Mouse (Mus musculus) limb, embryonic 13.5 days (tissue): ENCODE results near the gene Ces2e. TPM values are rescaled to one million over a fixed set of nuclear protein-coding genes. Genes with fewer than 3 reads are reported as not detected.
"Not testable (repeated sequence)": the region's sequence is repeated elsewhere in the genome, so short reads cannot be mapped to it uniquely, and the experiment has no call there.

Experiments
- ATAC-seq: fragments of 200-750 bp; cut with Nextera tagmentation; 2 replicates; pipeline ENCODE4 v1.8.0; 2017; ENCODE audit warnings: low read depth, moderate number of reproducible peaks, moderate TSS enrichment; ENCODE audit not compliant: low FRiP score
- H3K27ac ChIP-seq: fragments of 300-500 bp; sonication (generic); 2 replicates; pipeline ENCODE4 v1.5.1; 2015; ENCODE audit warnings: inconsistent platforms, mild to moderate bottlenecking, moderate library complexity
- H3K27me3 ChIP-seq: fragments of 300-500 bp; sonication (generic); 2 replicates; pipeline ENCODE4 v1.6.1; 2015; ENCODE audit warnings: mild to moderate bottlenecking, inconsistent platforms
- H3K36me3 ChIP-seq: fragments of 300-500 bp; sonication (generic); 2 replicates; pipeline ENCODE4 v1.6.1; 2015; ENCODE audit warnings: inconsistent platforms, mild to moderate bottlenecking, moderate library complexity
- H3K4me1 ChIP-seq: fragments of 300-500 bp; sonication (generic); 2 replicates; pipeline ENCODE4 v1.6.1; 2015; ENCODE audit warnings: inconsistent platforms
- H3K4me2 ChIP-seq: fragments of 300-500 bp; sonication (generic); replicated peaks from 2 replicates; pipeline ENCODE4 v1.6.1; 2015; ENCODE audit warnings: inconsistent platforms, mild to moderate bottlenecking, moderate library complexity
- H3K4me3 ChIP-seq: fragments of 300-500 bp; sonication (generic); 2 replicates; pipeline ENCODE4 v1.5.1; 2015; ENCODE audit warnings: moderate library complexity, mild to moderate bottlenecking, inconsistent platforms
- H3K9ac ChIP-seq: fragments of 300-500 bp; sonication (generic); 2 replicates; pipeline ENCODE4 v1.6.1; 2015; ENCODE audit warnings: mild to moderate bottlenecking, inconsistent platforms
- H3K9me3 ChIP-seq: fragments of 300-500 bp; sonication (generic); 2 replicates; pipeline ENCODE4 v1.6.1; 2016; ENCODE audit warnings: inconsistent platforms
- WGBS: fragments of 180-500 bp; shearing (Covaris S2); methylation state at CpG from one replicate; pipeline ENCODE4 v1.1.7; 2015; 5-methylcytosine and 5-hydroxymethylcytosine counted together
- polyA plus RNA-seq: library from polyadenylated mRNA; unstranded; fragments of >200 nt; fragmentation: Nextera tagmentation; extraction: Ambion mirVana; gene quantifications from 2 replicates; pipeline ENCODE4 v1.2.1, GENCODE M21; 2015

The Ces2e gene
- 0.06 TPM in 1 of 2 replicates, not detected in the other for polyA plus RNA-seq

DNA sequence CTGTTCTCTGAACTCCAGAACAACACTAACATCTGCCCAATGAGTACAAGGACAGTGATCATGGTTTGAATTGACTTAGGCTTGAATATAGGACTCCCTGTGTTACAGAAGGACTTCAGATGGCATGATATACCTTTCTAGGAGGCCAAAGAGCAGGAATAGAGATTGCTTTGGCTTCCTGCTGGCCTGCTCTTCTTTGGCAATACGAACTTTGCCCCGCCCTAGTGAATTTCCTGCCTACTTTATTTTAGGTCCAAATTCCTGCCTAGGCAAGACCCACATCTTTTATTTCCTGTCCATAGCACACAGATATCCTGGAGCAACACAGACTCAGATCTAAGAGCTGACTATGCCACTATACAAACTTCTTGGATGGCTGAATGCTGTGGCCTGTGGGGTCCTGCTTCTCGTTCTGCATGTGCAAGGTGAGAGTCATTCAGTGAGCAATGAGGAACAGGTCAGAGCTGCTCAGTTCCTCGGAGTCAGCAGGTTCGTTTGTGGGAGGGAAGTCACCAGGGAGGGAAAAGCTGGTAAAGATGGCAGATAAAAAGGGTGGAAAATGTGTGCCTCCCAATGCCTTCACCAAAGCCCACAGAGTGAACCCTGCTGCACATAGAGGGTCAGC is at the start of gene Ces2e:
Ces2e (plus strand) TSS at position 289 of the 625 bp plus-strand sequence.
- 63% methylated on average over 5 of the region's 5 CpGs for WGBS
- Histone ChIP-seq H3K36me3 (no peaks in the 10 kb centered on the region), H3K27ac (no peak within 1 kb of the TSS), H3K4me2 (no peak within 1 kb of the TSS), H3K9ac (no peak within 1 kb of the TSS), H3K9me3 (no peaks in the 10 kb centered on the region), H3K4me3 (no peak within 1 kb of the TSS), H3K4me1 (no peaks in the 10 kb centered on the region), H3K27me3 (no peaks in the 10 kb centered on the region)
- ATAC-seq, result no peak

DNA sequence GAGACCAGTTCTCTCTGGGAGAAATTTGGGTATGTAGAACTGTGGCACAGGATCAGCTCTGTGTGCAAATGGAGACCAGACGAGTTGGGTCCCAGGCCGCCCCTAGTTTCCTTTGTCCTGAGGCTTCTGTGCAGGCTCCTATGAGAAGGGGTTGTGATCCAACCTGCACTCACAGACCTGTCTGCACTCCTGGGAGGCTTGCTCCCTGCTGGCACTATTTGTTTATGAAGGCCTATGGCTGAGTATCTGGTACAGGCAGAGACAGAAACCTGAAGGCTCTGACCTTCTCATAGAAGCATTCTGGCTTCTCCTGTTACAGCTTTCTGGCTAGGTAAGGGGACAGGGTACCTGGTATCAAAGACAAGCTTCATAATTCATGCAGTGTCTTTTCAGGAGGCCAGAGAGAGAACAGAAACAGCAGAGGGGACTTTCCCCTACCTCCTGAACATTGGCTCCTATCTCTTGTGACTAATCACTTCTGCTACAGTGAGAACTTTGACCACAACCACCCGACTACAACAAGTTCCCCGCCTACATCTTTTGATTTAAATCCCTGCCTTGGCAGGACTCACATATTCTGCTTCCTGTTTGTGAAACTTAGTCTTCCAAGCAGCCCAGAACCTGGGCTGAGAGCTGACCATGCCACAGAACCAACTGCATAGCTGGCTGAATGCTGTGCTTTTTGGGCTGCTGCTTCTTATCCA is 39.7 kb upstream of the Ces2e start:
- no CpG with 5 or more reads among the region's 4 CpGs for WGBS

DNA sequence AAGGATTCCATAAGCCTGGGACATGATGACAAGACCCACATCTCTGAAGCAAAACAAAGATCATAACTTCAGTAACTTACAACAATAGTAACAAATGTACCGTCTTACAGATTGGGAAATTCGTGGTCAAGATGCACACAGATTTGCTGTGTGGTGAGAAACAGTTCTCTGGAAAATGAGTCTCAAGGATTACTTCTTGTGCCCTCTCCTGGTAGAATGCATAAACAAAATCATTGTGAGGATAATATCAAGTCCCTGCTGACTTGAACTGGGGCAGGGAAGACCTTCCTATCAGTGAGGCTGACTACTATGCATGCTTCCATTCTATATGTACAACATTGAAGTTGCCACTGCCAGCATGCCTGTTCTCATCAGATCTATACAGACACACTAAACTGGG is 24.3 kb upstream of the Ces2e start:
- Histone ChIP-seq H3K9me3 (no peaks in the 10 kb centered on the region), H3K4me2 (no peak overlapping the region), H3K27ac (no peak overlapping the region), H3K27me3 (no peaks in the 10 kb centered on the region), H3K9ac (no peak overlapping the region), H3K36me3 (no peaks in the 10 kb centered on the region), H3K4me3 (no peak overlapping the region), H3K4me1 (no peaks in the 10 kb centered on the region)
- WGBS, result 80% methylated on average over 2 of the region's 2 CpGs
- ATAC-seq, result no peak

More for the DNA sequence above, 39.7 kb upstream of the Ces2e start:
- not testable (repeated sequence) for ATAC-seq, H3K9me3 ChIP-seq, H3K4me1 ChIP-seq, H3K4me3 ChIP-seq, H3K27me3 ChIP-seq, H3K9ac ChIP-seq, H3K4me2 ChIP-seq, H3K27ac ChIP-seq, H3K36me3 ChIP-seq

DNA sequence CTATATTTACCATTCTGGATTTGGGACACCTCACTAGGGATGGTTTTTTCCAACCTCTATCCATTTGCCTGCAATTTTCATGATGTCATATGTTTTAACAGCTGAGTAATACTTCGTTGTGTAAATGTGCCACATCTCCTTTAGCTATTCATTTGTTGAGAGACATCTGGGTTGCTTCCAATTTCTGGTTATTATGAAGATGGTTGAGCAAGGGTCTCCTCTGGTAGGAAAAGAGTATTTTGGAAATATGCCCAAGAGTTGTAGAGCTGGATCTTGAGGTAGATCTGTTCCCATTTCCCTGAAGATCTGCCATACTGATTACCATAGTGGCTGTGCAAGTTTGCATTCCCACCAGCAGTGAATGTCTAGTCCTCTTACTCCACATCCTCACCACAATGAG is 18.9 kb upstream of the Ces2e start:
- Histone ChIP-seq H3K36me3 (no peaks in the 10 kb centered on the region), H3K4me1 (no peaks in the 10 kb centered on the region), H3K9me3 (no peaks in the 10 kb centered on the region), H3K4me3 (no peak overlapping the region), H3K27ac (no peak overlapping the region), H3K4me2 (no peak overlapping the region), H3K27me3 (no peaks in the 10 kb centered on the region), H3K9ac (no peak overlapping the region)
- no peak for ATAC-seq
- WGBS, result 58% methylated on average over 1 of the region's 1 CpGs

- 65% methylated on average over 1 of the region's 1 CpGs for WGBS
- not testable (repeated sequence) for H3K4me3 ChIP-seq, H3K4me2 ChIP-seq, ATAC-seq, H3K9me3 ChIP-seq, H3K9ac ChIP-seq, H3K4me1 ChIP-seq, H3K27me3 ChIP-seq, H3K36me3 ChIP-seq, H3K27ac ChIP-seq
Measured at GRCm38 (mm10) chr8:104909021-104909420, 17.0 kb upstream of the Ces2e start.

DNA sequence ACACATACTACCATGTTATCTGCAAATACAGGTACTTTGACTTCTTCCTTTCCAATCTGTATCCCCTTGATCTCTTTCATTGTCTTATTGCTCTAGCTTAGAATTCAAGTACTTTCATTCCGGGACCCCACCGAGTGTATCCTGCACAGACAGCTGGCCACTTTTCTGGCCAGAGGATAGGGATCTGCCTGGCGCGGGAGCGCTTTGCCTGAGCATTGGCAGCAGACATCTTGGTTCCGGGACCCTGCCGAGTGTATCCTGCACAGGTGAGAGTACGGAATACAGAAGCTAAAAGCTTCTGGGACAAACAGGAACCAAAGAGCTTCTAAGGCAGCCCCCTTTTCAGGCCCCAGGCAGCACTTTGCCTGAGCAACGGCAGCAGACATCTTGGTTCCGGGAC is 16.4 kb upstream of the Ces2e start:
- not testable (repeated sequence) for H3K27me3 ChIP-seq, H3K4me3 ChIP-seq, H3K36me3 ChIP-seq, H3K4me1 ChIP-seq, H3K9ac ChIP-seq, H3K27ac ChIP-seq, ATAC-seq, H3K9me3 ChIP-seq, H3K4me2 ChIP-seq
- 96% methylated on average over 10 of the region's 10 CpGs for WGBS

DNA sequence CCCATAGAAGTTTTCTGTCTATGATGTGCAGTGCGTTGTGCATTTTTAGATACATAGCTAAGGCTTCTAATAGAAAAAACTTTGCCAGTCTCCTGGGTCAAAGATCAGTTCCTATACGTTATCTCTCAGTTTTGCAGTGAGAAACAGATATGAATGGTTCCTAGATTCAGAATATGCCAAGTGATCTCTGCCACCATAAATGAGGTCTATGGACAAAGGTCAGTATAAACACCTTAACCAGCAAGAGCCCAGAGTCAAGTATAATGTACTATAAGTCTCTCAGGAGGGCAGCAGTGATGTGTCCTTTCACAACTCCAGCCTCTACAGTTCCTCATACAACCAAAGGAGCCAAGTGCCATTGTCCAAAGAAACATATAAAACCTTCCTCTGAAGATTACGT is 1.2 kb downstream of the Ces2e start:
- H3K36me3 ChIP-seq, result no peaks in the 10 kb centered on the region
- no peak overlapping the region for H3K9ac ChIP-seq
- 84% methylated on average over 3 of the region's 3 CpGs for WGBS
- H3K27ac ChIP-seq, result no peak overlapping the region
- no peaks in the 10 kb centered on the region for H3K27me3 ChIP-seq
- H3K9me3 ChIP-seq, result no peaks in the 10 kb centered on the region
- H3K4me2 ChIP-seq, result no peak overlapping the region
- H3K4me1 ChIP-seq, result no peaks in the 10 kb centered on the region
- ATAC-seq, result no peak
- H3K4me3 ChIP-seq, result no peak overlapping the region

GRCm38 (mm10) chr8:104944665-104945064 is 18.6 kb downstream of the Ces2e start:
- Histone ChIP-seq H3K4me3 (no peak overlapping the region), H3K36me3 (no peaks in the 10 kb centered on the region), H3K9me3 (no peaks in the 10 kb centered on the region), H3K9ac (no peak overlapping the region), H3K27ac (no peak overlapping the region), H3K4me2 (no peak overlapping the region), H3K27me3 (no peaks in the 10 kb centered on the region), H3K4me1 (no peaks in the 10 kb centered on the region)
- 81% methylated on average over 2 of the region's 2 CpGs for WGBS
- ATAC-seq, result no peak

- no peaks in the 10 kb centered on the region for H3K36me3 ChIP-seq
- no peak within 1 kb of the TSS for H3K27ac ChIP-seq
- 81% methylated on average over 4 of the region's 4 CpGs for WGBS
- H3K27me3 ChIP-seq, result no peaks in the 10 kb centered on the region
- no peak within 1 kb of the TSS for H3K9ac ChIP-seq
- no peak for ATAC-seq
- no peak within 1 kb of the TSS for H3K4me3 ChIP-seq
- H3K9me3 ChIP-seq, result no peaks in the 10 kb centered on the region
- H3K4me2 ChIP-seq, result no peak within 1 kb of the TSS
- H3K4me1 ChIP-seq, result no peaks in the 10 kb centered on the region
Measured at GRCm38 (mm10) chr8:104947056-104947455, 21.0 kb downstream of the Ces2e start, which contains the start of gene Ces2f. TSS of gene Ces2f (plus strand) at chr8:104947356.

DNA sequence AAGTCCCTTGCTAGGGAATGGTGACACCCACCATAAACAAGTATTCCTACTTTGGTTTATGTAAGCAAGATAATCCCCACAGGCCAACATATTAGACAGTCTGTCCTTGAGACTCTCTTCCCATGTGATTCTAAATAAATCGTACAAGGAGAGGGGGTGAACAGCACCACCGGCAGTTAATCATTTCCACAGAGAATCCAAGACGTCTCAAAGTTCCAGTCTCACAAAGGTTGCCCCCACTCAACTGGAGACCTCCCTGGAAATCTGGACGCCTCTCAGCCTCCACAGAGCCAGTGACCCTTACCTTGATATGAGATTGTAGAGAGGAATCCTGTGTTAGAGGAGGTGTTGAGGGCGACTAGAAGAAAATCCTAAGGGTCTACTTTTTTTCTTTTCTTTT is 23.0 kb downstream of the Ces2e start:
- no peaks in the 10 kb centered on the region for H3K36me3 ChIP-seq
- no peak overlapping the region for H3K9ac ChIP-seq
- no peaks in the 10 kb centered on the region for H3K9me3 ChIP-seq
- WGBS, result 81% methylated on average over 5 of the region's 5 CpGs
- H3K4me1 ChIP-seq, result no peaks in the 10 kb centered on the region
- no peak overlapping the region for H3K4me3 ChIP-seq
- ATAC-seq, result no peak
- H3K27ac ChIP-seq, result no peak overlapping the region
- H3K27me3 ChIP-seq, result no peaks in the 10 kb centered on the region
- no peak overlapping the region for H3K4me2 ChIP-seq

- no peak within 1 kb of the TSS for H3K27ac ChIP-seq
- no peaks in the 10 kb centered on the region for H3K36me3 ChIP-seq
- no peak within 1 kb of the TSS for H3K4me2 ChIP-seq
- no peaks in the 10 kb centered on the region for H3K9me3 ChIP-seq
- no peak for ATAC-seq
- 61% methylated on average over 5 of the region's 5 CpGs for WGBS
- no peak within 1 kb of the TSS for H3K4me3 ChIP-seq
- no peaks in the 10 kb centered on the region for H3K4me1 ChIP-seq
- H3K27me3 ChIP-seq, result no peaks in the 10 kb centered on the region
- no peak within 1 kb of the TSS for H3K9ac ChIP-seq
Measured at GRCm38 (mm10) chr8:104961537-104961961, 35.5 kb downstream of the Ces2e start, which contains the start of gene Ces2g. TSS of gene Ces2g (plus strand) at chr8:104961718.

DNA sequence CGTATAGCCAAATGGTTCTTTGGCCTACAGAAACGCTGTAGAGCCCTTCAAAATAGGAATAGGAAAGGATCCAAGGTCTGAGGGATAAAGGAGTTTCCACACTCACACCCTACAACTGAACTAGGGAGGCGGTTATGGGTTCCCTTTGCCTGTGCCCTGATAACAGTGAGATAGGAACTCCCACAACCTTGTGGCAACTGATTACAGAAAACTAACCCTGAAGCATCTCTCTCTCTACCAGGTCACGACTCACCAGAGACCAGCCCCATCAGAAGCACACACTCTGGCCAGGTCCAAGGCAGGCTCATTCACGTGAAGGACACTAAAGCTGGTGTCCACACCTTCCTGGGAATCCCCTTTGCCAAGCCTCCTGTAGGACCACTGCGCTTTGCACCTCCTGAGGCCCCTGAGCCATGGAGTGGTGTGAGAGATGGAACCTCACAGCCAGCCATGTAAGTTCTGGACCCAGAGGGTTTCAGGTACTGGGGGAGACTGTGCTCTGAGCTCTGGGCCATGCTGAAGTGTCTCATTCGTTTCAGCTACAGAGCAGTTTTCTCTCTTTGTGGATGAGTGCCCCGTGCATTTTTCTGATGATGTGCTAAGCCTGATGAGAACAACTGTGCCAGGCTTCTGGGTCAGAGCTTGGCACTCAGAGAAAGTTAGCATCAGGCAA is 36.3 kb downstream of the Ces2e start:
- no peaks in the 10 kb centered on the region for H3K4me1 ChIP-seq
- H3K4me2 ChIP-seq, result no peak overlapping the region
- H3K9ac ChIP-seq, result no peak overlapping the region
- H3K4me3 ChIP-seq, result no peak overlapping the region
- no peak overlapping the region for H3K27ac ChIP-seq
- no peaks in the 10 kb centered on the region for H3K9me3 ChIP-seq
- no peaks in the 10 kb centered on the region for H3K36me3 ChIP-seq
- no peaks in the 10 kb centered on the region for H3K27me3 ChIP-seq
- ATAC-seq, result no peak
- 74% methylated on average over 8 of the region's 8 CpGs for WGBS
